Mouse (Mus musculus) kidney, adult 8-10 months (tissue): Measurements from ENCODE around the gene Slc37a1.
"Not testable (repeated sequence)": the region's sequence is repeated elsewhere in the genome, so short reads cannot be mapped to it uniquely, and the experiment has no call there.

Source experiments
- DNase-seq, 2 experiments: peaks; one replicate each; pipeline ENCODE4 v3.0.0; 2022

Slc37a1 gene

DNA sequence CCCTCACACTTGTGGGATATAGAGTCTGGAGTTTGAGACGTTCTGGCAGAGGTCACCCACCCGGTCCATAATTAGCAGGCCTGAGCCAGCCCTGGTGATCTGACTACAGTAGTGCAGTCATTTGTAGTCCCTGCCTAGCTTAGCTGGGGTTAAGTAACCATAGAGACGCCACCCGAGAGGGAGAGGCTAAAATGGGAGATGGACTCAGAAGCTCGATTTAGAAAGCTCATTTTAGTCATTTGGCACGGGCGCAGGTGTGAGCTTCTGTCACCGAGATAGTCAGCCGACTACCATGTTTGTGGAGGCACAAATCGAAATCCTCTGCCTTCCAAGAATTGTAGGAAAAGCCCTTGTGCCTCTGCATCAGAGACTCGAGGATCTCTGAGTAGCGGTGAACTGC lies 34.8 kb downstream of the Slc37a1 start:
- DNase-seq: no peak

DNA sequence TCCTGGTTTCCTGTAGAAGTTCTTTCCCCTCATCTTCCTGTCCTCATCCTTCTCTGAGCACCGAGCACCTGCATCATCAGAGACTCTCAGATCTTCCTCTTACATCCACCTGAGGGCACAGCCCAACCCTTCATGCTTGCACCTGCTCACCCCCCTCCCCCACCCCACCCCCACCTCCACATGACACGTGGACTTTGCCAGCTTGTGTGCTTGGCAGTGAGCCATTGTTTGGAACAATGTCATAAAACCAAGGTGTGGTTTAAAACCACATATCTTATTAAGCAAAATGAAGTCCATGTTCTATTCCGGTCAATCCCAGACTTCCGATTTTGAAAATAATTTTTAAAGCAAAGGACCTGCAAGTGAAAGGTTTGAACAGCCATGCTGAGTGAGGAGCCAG lies 35.9 kb downstream of the Slc37a1 start:
- peak in 1 of 2 experiments; percentile 40 for DNase-seq

- DNase-seq: peak in 1 of 2 experiments; percentile 39
Measured at GRCm38 (mm10) chr17:31323379-31323778, 36.8 kb downstream of the Slc37a1 start.

- DNase-seq: no peak
Measured at GRCm38 (mm10) chr17:31324227-31324626, 37.6 kb downstream of the Slc37a1 start.

DNA sequence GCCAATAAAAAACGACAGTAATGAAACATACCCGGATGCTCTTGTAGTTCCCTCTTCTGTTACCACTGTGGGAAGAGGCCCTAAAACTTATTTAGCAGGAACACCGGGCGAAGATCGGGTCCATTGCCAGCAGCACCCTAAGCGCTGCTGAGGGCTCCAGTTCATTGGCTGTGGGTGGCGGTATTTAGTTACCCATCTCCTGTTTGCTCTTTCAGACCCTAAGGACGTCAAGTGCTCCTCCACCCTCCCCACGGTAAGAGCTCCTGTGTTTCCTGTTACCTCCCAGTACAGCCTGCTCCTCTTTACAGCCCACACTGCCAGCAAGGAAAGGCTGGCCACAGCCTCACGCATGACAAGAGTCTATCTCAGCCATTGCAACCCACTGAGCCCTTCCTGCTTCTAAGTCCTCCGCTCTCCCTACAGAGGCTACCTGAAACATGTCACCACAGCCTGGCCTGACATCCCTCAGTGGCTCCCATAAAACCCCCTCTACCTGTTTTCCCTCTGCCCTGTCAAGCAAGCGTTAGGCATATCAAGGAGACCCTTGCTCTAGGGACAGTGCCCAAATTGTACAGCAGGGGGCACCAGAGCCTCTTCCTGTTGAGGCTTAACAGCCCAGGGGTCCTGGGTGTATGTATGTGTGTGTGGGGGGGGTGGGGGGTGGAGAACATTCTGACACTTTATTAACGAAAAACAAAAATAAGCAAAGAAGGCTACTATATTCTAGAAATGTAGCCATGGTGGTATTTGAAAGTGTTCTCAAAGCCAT lies 39.0 kb downstream of the Slc37a1 start:
- DNase-seq: peak in 1 of 2 experiments; percentile 47

DNA sequence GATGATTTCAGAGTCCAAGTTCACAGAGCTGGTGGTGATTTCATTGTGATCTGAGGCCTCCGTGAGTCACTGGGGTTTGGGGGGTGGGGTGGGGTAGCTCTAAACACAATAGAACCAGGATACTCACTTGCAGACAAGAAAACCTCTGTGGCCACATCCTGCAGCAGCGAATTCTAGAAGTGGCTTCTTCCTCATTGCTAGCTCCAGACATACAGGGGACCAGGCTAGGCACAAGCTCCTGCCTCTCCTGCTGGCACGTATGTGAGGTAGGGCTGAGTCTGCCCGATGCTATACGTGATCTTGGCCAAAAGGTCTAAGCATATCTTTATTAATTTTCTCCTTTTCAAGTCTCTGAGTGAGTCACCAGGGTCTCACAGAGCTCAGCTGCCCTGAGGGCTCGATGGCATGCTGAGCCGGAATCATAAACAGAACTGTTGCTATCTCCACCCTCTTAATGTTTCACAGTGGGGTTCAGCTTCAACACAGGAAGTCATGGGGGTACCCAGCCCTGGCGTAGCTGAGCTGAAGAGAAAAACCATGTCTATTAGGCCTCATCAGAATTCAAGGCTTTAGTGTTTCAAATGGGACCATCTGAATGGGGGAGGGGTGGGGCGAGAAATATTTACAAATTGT lies 39.7 kb downstream of the Slc37a1 start:
- DNase-seq: no peak

GRCm38 (mm10) chr17:31328466-31328865 lies 41.9 kb downstream of the Slc37a1 start:
- DNase-seq: peak in 1 of 2 experiments; percentile 55

DNA sequence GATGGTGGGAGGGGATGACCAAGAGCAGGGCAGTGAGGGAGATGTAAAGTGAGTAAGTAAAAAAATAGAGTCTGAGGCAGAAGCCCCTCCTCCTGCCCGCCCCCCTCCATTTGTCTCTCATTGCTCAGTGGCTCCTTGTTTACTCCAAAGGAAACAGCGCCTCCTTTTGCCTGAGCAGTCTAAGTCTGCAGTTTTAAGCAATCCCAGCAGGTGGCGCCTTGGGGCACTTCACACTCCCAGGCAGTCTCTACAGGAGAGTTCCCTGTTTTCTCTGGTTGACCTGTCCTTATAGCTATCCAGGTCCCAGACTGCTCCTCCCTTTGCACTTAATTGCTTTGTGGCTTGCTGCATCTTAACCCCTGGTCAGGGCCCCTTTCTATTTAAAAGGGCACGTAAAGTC lies 44.0 kb downstream of the Slc37a1 start:
- peak; percentile 54 to 69 for DNase-seq

DNA sequence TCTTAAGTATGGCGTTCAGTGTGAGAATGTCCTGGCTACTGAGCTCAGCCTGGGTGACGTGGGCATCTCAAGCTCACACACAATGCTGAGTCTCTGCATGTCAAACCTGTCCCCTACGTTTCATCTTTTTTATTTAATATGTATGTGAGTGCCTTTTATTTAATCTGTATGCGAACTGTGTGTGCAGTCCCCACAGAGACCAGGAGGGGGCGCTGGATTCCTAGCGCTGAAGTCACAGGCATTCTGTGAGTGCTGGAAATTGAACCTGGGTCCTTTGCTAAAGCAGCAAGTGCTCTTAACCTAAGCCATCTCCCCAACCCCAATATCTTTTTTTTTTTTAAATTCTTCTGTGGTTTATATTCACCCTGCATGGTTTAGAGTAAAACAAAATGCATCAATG lies 44.7 kb downstream of the Slc37a1 start:
- DNase-seq: no peak

DNA sequence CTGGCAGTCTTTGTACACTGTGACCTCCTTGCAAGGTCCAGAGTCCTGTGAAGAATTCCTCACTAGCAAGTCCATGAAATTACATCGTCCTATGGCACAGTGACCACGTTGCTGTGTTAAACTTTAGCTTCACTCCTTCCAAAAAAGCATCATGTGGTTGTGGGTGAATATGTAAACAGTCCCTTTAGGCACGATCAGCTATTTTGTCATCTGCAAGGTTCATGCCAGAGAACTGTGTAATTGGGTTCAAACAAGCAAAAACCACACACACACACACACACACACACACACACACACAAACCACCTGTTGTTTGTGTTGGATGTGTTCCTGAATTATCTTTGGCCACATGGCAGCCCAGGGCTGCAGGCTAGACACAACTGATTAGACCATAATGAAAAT lies 45.3 kb downstream of the Slc37a1 start:
- peak; percentile 51 to 77 for DNase-seq

GRCm38 (mm10) chr17:31332333-31332732 lies 45.7 kb downstream of the Slc37a1 start:
- DNase-seq: no peak

- DNase-seq: no peak
Measured at GRCm38 (mm10) chr17:31334509-31335260, 48.1 kb downstream of the Slc37a1 start.

- peak in 1 of 2 experiments; percentile 22 for DNase-seq
Measured at GRCm38 (mm10) chr17:31335344-31336080, 48.9 kb downstream of the Slc37a1 start.

DNA sequence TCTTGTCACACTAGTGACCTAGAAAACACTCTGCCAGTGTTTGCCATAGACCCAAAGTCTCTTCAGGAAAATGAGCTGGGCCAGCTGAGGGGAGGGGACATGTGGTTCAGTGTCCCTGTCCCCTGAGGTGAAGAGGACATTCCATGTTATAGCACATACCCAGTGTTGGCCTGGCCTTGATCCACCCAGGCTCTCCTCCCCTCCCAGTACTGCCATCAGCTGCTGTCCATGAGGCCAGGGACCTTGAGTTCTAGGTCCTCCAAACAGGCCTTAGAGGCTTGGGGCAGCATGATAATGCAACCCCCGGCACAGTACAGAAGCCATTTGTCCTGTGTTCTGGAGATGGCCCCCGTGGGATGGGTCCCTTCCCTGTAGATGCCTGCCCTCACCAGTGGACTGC lies 53.2 kb downstream of the Slc37a1 start:
- DNase-seq: no peak

GRCm38 (mm10) chr17:31342191-31342590 lies 55.6 kb downstream of the Slc37a1 start:
- DNase-seq: no peak

DNA sequence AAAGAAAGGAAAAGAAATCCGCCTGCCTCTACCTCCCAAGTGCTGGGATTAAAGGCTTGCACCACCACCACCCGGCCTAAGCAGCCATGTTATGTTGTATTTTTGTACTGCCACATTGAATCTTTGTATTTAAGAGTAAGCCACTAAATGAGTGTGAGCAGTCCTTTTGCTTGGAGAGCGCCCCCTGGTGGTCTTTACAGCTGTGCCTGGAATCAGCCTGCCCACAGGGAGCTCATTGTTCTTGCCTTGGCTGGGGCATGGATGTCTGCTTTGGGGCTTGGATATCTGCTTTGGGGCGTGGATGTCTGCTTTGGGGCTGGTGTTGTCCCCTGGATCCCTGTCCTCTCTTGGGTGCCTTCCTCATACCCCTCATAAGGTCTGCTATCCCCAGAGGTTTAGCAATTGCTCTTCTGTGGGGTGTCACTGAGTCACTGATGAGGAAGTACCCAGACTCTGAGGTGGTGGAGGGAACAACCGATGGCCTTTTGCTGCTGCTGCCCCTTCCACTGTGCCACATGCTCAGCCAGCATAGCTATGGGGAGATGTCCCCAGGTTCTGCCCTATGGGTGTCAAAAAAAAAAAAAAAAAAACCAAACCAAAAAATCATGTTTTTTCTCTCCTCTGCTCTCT lies 57.7 kb downstream of the Slc37a1 start:
- peak in 1 of 2 experiments; percentile 79 for DNase-seq

GRCm38 (mm10) chr17:31344816-31345215 lies 58.2 kb downstream of the Slc37a1 start:
- DNase-seq: peak in 1 of 2 experiments; percentile 28

DNA sequence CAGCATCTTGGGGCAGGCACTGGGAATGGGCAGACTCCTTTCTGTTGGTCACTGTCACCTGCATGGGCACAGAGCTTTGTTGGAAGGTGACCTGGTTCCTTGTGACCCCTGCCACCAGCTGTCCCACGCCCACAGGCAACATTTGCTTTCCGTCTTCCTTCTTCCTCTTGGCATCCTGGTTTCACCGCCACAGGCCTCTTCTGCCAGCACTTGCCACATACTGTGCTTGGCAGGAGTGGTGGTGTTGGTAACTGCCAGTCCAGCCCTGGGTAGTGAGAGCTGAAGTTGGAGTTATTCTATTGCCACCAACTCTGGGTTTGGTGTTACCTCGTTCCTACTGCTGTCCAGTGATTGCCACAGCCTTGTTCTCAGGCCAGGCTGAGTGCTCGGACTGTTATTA lies 61.5 kb downstream of the Slc37a1 start:
- DNase-seq: no peak

GRCm38 (mm10) chr17:31349388-31349787 lies 62.8 kb downstream of the Slc37a1 start:
- no peak for DNase-seq

- no peak for DNase-seq
Measured at GRCm38 (mm10) chr17:31351984-31352383, 65.4 kb downstream of the Slc37a1 start.

- no peak for DNase-seq
Measured at GRCm38 (mm10) chr17:31353255-31353654, 66.7 kb downstream of the Slc37a1 start.

DNA sequence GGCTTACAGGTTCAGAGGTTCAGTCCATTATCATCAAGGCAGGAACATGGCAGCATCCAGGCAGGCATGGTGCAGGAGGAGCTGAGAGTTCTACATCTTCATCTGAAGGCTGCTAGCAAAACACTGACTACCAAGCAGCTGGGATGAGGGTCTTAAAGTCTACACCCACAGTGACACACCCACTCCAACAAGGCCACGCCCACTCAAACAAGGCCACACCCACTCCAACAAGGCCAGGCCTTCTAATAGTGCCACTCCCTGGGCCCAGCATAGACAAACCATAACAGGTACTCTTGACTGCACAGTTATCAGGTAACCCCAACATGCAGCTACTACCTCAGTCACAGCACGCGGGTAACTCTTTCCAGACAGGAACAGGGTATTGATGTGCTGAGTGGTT lies 68.1 kb downstream of the Slc37a1 start:
- DNase-seq: not testable (repeated sequence)
